Mouse (Mus musculus) left cerebral cortex, postnatal 25 days (tissue): ENCODE measurements around the gene Cnbp. TPM values are rescaled to one million over a fixed set of nuclear protein-coding genes. Genes with fewer than 3 reads are reported as not detected.

Source experiments
- DNase-seq, 2 experiments: peaks; one replicate each; pipeline ENCODE4 v3.0.0; 2022; ENCODE audit warnings: low spot score in 2 of 2, mixed read lengths in 1 of 2
- intact Hi-C: fragments of 180-260 bp; cut with DNase I; formaldehyde crosslinking; loops from one replicate; pipeline ENCODE4 v1.15.1; 2025
- total RNA-seq, 2 experiments: library from RNA; stranded (reverse); gene quantifications; 2 replicates each; pipeline ENCODE4 v1.2.3; 2021

Gene Cnbp
- total RNA-seq, 2 experiments from 2014 or later, result 250 to 258 TPM

- DNase-seq, result no peak
- intact Hi-C loops, result no loop called here
These were observed 2.5 kb upstream of the Cnbp start for GRCm38 (mm10) chr6:87853446-87853845.

GRCm38 (mm10) chr6:87851871-87852270, 965 bp upstream of the Cnbp start:
- no peak for DNase-seq
- intact Hi-C loops, result loop anchor here (1.0 kb wide), 1 partner anchor 35 kb away; the partner anchor contains the start of gene Copg1

- intact Hi-C loops, result no loop called here
- DNase-seq, result peak in 1 of 2 experiments; percentile 18
These were observed 579 bp downstream of the Cnbp start for GRCm38 (mm10) chr6:87850155-87850899.

- no peak for DNase-seq
- intact Hi-C loops, result no loop called here
These were observed 1.1 kb downstream of the Cnbp start for GRCm38 (mm10) chr6:87849780-87850154.

GRCm38 (mm10) chr6:87846813-87847212, 4.1 kb downstream of the Cnbp start:
- no peak for DNase-seq
- intact Hi-C loops, result no loop called here

GRCm38 (mm10) chr6:87845031-87845695, 5.7 kb downstream of the Cnbp start:
- DNase-seq, result no peak
- intact Hi-C loops, result no loop called here

GRCm38 (mm10) chr6:87842254-87842653, 8.7 kb downstream of the Cnbp start:
- no peak for DNase-seq
- intact Hi-C loops, result no loop called here

GRCm38 (mm10) chr6:87841635-87842034, 9.3 kb downstream of the Cnbp start:
- DNase-seq, result no peak

GRCm38 (mm10) chr6:87839797-87840341, 11.0 kb downstream of the Cnbp start:
- intact Hi-C loops, result loop anchor here (2.0 kb wide), 1 partner anchor 47 kb away; the partner anchor contains the start of gene Copg1

More at GRCm38 (mm10) chr6:87841635-87842034, 9.3 kb downstream of the Cnbp start:
- intact Hi-C loops, result no loop called here

GRCm38 (mm10) chr6:87838551-87839197, 12.2 kb downstream of the Cnbp start, which contains the start of gene Isy1:
Isy1 (minus strand) TSS chr6:87838798.
- intact Hi-C loops, result loop anchor here (2.0 kb wide), 1 partner anchor 48 kb away; the partner anchor contains the start of gene Copg1
- DNase-seq, result peak; percentile 96 to 99

More at GRCm38 (mm10) chr6:87839797-87840341, 11.0 kb downstream of the Cnbp start:
- DNase-seq, result no peak

- intact Hi-C loops, result no loop called here
These were observed 15.2 kb downstream of the Cnbp start, which contains the start of gene Gm45140 for GRCm38 (mm10) chr6:87835695-87836094. Gm45140 (minus strand) TSS chr6:87835795.

GRCm38 (mm10) chr6:87820366-87820765, 30.5 kb downstream of the Cnbp start:
- intact Hi-C loops, result no loop called here
- DNase-seq, result no peak

More at GRCm38 (mm10) chr6:87835695-87836094, 15.2 kb downstream of the Cnbp start, which contains the start of gene Gm45140:
- no peak for DNase-seq

GRCm38 (mm10) chr6:87814486-87814885, 36.4 kb downstream of the Cnbp start:
- DNase-seq, result no peak
- intact Hi-C loops, result no loop called here

GRCm38 (mm10) chr6:87812656-87813055, 38.2 kb downstream of the Cnbp start:
- DNase-seq, result no peak
- intact Hi-C loops, result no loop called here

GRCm38 (mm10) chr6:87811675-87812338, 39.1 kb downstream of the Cnbp start, which contains the start of gene Rab43:
Rab43 (minus strand) TSS chr6:87812164.
- intact Hi-C loops, result no loop called here
- peak; percentile 88 to 93 for DNase-seq

GRCm38 (mm10) chr6:87810713-87811669, 39.9 kb downstream of the Cnbp start:
- DNase-seq, result peak; percentile 54 to 56
- intact Hi-C loops, result no loop called here

GRCm38 (mm10) chr6:87810311-87810710, 40.6 kb downstream of the Cnbp start:
- DNase-seq, result no peak
- intact Hi-C loops, result no loop called here

GRCm38 (mm10) chr6:87809651-87810161, 41.2 kb downstream of the Cnbp start:
- intact Hi-C loops, result no loop called here
- DNase-seq, result no peak
